Mouse (Mus musculus): ENCODE measurements around the gene Myo1b. TPM values are rescaled to one million over a fixed set of nuclear protein-coding genes. Genes with fewer than 3 reads are reported as not detected.

Gene Myo1b
- total and polyA plus RNA-seq, 3 experiments = 0.07 TPM; not detected in 1

DNA sequence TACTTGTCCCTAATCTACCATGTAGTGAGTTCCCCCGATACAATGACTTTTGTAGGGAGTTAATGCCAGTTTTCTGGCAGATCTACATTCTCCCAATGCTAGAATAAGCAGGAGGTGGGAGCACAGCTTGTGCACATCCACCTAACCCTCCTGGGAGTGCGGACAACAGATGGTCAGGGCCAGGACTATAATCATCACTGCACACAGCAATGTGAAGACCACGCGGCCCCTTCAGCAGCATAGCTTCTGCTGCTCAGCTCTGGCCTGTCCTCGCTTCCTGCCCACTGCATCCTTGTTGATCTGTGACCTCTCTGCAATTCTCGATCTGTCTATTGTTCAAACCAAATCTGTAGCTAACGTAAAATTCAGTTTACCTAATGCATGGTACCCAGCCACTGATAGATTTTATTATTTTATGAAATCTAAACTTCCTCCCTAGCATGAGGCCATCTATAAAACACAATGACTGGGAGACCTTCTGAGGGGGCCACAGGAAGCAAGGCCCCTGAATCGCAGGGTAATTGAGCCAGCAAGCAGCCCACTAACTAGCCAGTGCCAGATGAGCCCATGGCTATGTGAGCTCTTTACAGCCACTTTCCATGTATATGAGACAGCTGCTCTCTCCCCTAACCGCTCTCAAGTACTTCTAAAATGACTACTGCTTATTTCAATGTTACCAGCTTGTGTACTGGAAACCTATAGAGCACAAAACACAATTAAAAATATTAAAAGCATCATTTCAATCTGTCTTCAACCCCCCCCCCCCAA is 27.6 kb downstream of the Myo1b start:
- no peak overlapping the region for H3K9ac ChIP-seq (ENCODE audit: insufficient read depth, low read depth)
- H3K4me1 ChIP-seq (ENCODE audit: control insufficient read depth in 1 of 2, insufficient read depth in 2 of 2) = no peaks in the 10 kb centered on the region
- no peak overlapping the region for H3K4me3 ChIP-seq (replicated peaks in 1 of 3; ENCODE audit: low read depth in 2 of 3, low read length in 2 of 3, poor library complexity in 1 of 3)
- H3K27ac ChIP-seq (ENCODE audit: insufficient read depth, low read depth) = no peak overlapping the region
- dilution Hi-C loops (cut with MboI; ENCODE audit: extremely low pct_ligation_motif_present, extremely low pct_unique_long_range_greater_than_20kb, low sequenced_read_pairs) (no loop called here), in situ Hi-C loops (cut with MboI; ENCODE audit: low pct_ligation_motif_present, low pct_unique_long_range_greater_than_20kb, low sequenced_read_pairs) (no loop called here)
- no peak overlapping the region for H3K4me2 ChIP-seq (ENCODE audit: insufficient read depth, low read depth, poor library complexity, severe bottlenecking)
- H3K79me2 ChIP-seq (replicated peaks; ENCODE audit: control insufficient read depth, extremely low read depth, insufficient read depth, poor library complexity, severe bottlenecking) = no peaks in the 10 kb centered on the region
- DNase-seq (ENCODE audit: extremely low read depth) = no peak
- TF ChIP-seq SIN3A (IDR thresholded peaks at IDR 0.05; ENCODE audit: low read length) (no peak), JUND (conservative IDR thresholded peaks at IDR 0.05; ENCODE audit: low read depth, low read length) (no peak), NRF1 (IDR thresholded peaks at IDR 0.05; ENCODE audit: low read depth, low read length) (no peak), RCOR1 (conservative IDR thresholded peaks at IDR 0.05; ENCODE audit: low read depth, low read length) (no peak), USF2 (conservative IDR thresholded peaks at IDR 0.05; ENCODE audit: low read depth, low read length) (no peak), IRF4 (IDR thresholded peaks at IDR 0.05; ENCODE audit: low read depth, low read length) (no peak), HCFC1 (IDR thresholded peaks at IDR 0.05; ENCODE audit: low read depth, low read length) (no peak)
- no peaks in the 10 kb centered on the region for H3K36me3 ChIP-seq (replicated peaks in 1 of 2; ENCODE audit: control insufficient read depth in 1 of 2, insufficient read depth in 1 of 2, low read length in 1 of 2)
- H3K27me3 ChIP-seq (replicated peaks) = no peaks in the 10 kb centered on the region
- H3K9me3 ChIP-seq (replicated peaks; ENCODE audit: low read length) = no peaks in the 10 kb centered on the region

DNA sequence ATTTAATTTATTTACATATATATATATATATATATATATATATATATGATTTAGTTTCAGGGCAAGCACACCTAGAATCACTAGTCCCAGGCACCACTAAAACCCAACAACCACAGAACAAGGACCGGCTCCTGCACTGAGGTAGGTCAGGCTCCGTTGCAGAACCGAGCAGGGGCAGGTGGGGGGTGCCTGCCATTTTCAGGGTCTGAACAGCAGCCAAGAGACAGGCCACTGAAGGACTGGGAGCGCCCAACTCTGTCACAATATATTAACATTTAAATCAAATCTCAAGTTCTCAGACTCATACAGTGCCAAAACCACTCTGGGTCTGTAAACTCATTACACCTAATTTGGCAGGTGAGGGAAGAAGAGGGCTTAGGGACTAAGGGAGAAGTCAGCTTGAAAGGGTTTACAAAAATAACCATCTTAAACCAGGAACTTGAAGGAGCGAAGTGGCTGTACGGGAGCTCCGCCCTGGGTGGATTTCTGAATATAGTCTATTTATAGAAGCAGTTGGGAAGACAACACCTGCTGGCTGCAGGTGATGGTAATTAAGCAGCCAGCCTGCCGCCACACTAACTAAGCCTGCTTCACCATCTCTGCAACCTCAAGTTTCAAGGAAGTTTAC is 30.4 kb downstream of the Myo1b start:
- in situ Hi-C loops (cut with MboI; ENCODE audit: low pct_ligation_motif_present, low pct_unique_long_range_greater_than_20kb, low sequenced_read_pairs) = no loop called here
- dilution Hi-C loops (cut with MboI; ENCODE audit: extremely low pct_ligation_motif_present, extremely low pct_unique_long_range_greater_than_20kb, low sequenced_read_pairs) = no loop called here
- TF ChIP-seq HCFC1 (IDR thresholded peaks at IDR 0.05; ENCODE audit: low read depth, low read length) (no peak), MAX (IDR thresholded peaks at IDR 0.05; ENCODE audit: low read length) (no peak), KAT2A (IDR thresholded peaks at IDR 0.05; ENCODE audit: insufficient replicate concordance, low read length) (no peak), SIN3A (IDR thresholded peaks at IDR 0.05; ENCODE audit: low read length) (no peak), MXI1 (IDR thresholded peaks at IDR 0.05; ENCODE audit: low read depth, low read length) (no peak), UBTF (IDR thresholded peaks at IDR 0.05; ENCODE audit: low read depth, low read length) (no peak), CHD2 (IDR thresholded peaks at IDR 0.05; ENCODE audit: low read length) (no peak), PAX5 (IDR thresholded peaks at IDR 0.05; ENCODE audit: low read length) (no peak), JUND (conservative IDR thresholded peaks at IDR 0.05; ENCODE audit: low read depth, low read length) (no peak), TCF12 (IDR thresholded peaks at IDR 0.05; ENCODE audit: low read depth, low read length) (no peak), EP300 (IDR thresholded peaks at IDR 0.05; ENCODE audit: low read length) (no peak), ETS1 (conservative IDR thresholded peaks at IDR 0.05; ENCODE audit: low read depth, low read length) (no peak), JUN (IDR thresholded peaks at IDR 0.05; ENCODE audit: insufficient read depth, low read depth, low read length) (no peak), USF1 (IDR thresholded peaks at IDR 0.05; ENCODE audit: low read depth, low read length) (no peak)
- no peaks in the 10 kb centered on the region for H3K36me3 ChIP-seq (replicated peaks in 1 of 2; ENCODE audit: control insufficient read depth in 1 of 2, insufficient read depth in 1 of 2, low read length in 1 of 2)
- no peak overlapping the region for H3K27ac ChIP-seq (ENCODE audit: insufficient read depth, low read depth)
- H3K4me2 ChIP-seq (ENCODE audit: insufficient read depth, low read depth, poor library complexity, severe bottlenecking) = no peak overlapping the region
- no peaks in the 10 kb centered on the region for H3K9me3 ChIP-seq (replicated peaks; ENCODE audit: low read length)
- no peak overlapping the region for H3K4me3 ChIP-seq (replicated peaks in 1 of 3; ENCODE audit: low read depth in 2 of 3, low read length in 2 of 3, poor library complexity in 1 of 3)
- H3K9ac ChIP-seq (ENCODE audit: insufficient read depth, low read depth) = no peak overlapping the region
- H3K27me3 ChIP-seq (replicated peaks) = no peaks in the 10 kb centered on the region
- no peaks in the 10 kb centered on the region for H3K79me2 ChIP-seq (replicated peaks; ENCODE audit: control insufficient read depth, extremely low read depth, insufficient read depth, poor library complexity, severe bottlenecking)
- DNase-seq (ENCODE audit: extremely low read depth) = no peak
- H3K4me1 ChIP-seq (ENCODE audit: control insufficient read depth in 1 of 2, insufficient read depth in 2 of 2) = 0 out of 4 replicates have a peak, but pooled peaks cover 0 to 4% of the 10 kb centered on the region in 2 experiments

Measured in CH12.LX (cell line).